Mouse (Mus musculus): ENCODE data around the gene Pex14. TPM values are rescaled to one million over a fixed set of nuclear protein-coding genes. Genes with fewer than 3 reads are reported as not detected.

Gene Pex14
- total and polyA plus RNA-seq, 2 experiments, result 35.6 to 58.2 TPM

DNA sequence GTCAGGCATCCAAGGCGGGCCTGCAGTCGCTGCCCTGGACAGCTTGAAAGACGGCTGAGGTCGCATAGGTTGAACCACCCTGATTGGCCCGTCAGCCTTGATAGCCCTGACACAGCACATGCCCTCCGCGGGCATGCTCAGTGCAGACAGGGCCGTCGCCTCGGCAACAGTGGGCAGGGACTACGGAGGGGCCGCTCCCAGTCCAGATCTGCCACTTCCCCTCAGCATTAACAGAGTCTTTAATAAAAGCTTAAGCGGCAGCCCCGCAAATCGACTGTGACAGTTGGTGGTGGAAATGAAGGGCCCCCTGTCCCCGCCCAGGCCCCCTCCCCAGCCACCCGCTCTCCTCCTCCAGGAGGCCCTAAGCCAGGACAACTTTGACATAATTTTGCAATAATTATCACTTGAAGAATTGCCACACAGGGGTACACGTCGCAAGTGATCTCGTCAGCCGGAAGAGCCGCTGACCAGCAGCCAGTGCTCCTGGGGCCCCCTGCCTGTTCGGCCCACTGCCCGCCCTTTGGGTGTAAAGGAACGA is 158.9 kb downstream of the Pex14 start:
- Histone ChIP-seq H3K36me3 (ENCODE audit: control insufficient read depth, insufficient read depth, low read length) (no peaks in the 10 kb centered on the region), H3K27me3 (ENCODE audit: control insufficient read depth, insufficient read depth, low read length) (no peaks in the 10 kb centered on the region), H3K9ac (ENCODE audit: low read depth, low read length) (peak overlapping the region; percentile 15; the same call in 1 of the 2 replicates), H3K27ac (replicated peaks; ENCODE audit: insufficient read depth, low read depth, low read length) (no peak overlapping the region), H3K4me1 (ENCODE audit: control insufficient read depth, insufficient read depth, low read length) (no peaks in the 10 kb centered on the region), H3K79me2 (ENCODE audit: control insufficient read depth, insufficient read depth, low read length) (no peaks in the 10 kb centered on the region), H3K4me3 (ENCODE audit: insufficient read depth, low read depth, low read length) (peak overlapping the region; percentile 37; the same call in 1 of the 2 replicates)
- no peak for TF ChIP-seq POLR2A (IDR thresholded peaks at IDR 0.05; ENCODE audit: extremely low read depth, insufficient read depth, low read length)
- TF ChIP-seq CTCF (IDR thresholded peaks at IDR 0.05; ENCODE audit: low read depth, low read length), result no peak
- WGBS, result 27% methylated on average over 25 of the region's 25 CpGs
- DNase-seq (ENCODE audit: extremely low read depth, low read depth, low spot score), result peak; percentile 35

GRCm38 (mm10) chr4:148938546-148938945 is 161.1 kb downstream of the Pex14 start:
- no peaks in the 10 kb centered on the region for H3K79me2 ChIP-seq (ENCODE audit: control insufficient read depth, insufficient read depth, low read length)
- no peaks in the 10 kb centered on the region for H3K27me3 ChIP-seq (ENCODE audit: control insufficient read depth, insufficient read depth, low read length)
- DNase-seq (ENCODE audit: extremely low read depth, low read depth, low spot score), result no peak
- TF ChIP-seq POLR2A (IDR thresholded peaks at IDR 0.05; ENCODE audit: extremely low read depth, insufficient read depth, low read length), result no peak
- H3K4me1 ChIP-seq (ENCODE audit: control insufficient read depth, insufficient read depth, low read length), result no peaks in the 10 kb centered on the region
- H3K27ac ChIP-seq (replicated peaks; ENCODE audit: insufficient read depth, low read depth, low read length), result no peak overlapping the region
- H3K4me3 ChIP-seq (ENCODE audit: insufficient read depth, low read depth, low read length), result no peak overlapping the region
- no peak overlapping the region for H3K9ac ChIP-seq (ENCODE audit: low read depth, low read length)
- 86% methylated on average over 26 of the region's 26 CpGs for WGBS
- no peaks in the 10 kb centered on the region for H3K36me3 ChIP-seq (ENCODE audit: control insufficient read depth, insufficient read depth, low read length)

DNA sequence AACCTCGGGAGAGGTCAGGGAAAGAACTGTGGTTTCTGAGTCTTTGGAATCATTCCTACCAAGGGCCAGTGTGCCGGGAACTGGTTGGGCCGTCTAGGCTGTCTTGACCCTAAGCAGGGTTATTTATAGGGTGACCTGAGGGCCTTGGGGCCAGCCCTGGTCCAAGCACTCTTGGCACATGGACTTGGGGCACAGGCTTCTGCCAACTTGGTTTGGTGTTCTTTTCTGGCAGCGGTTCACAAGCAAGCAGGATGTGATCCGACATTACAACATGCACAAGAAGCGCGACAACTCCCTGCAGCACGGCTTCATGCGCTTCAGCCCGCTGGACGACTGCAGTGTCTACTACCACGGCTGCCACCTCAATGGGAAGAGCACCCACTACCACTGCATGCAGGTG is 162.9 kb downstream of the Pex14 start:
- no peak overlapping the region for H3K9ac ChIP-seq (ENCODE audit: low read depth, low read length)
- H3K79me2 ChIP-seq (ENCODE audit: control insufficient read depth, insufficient read depth, low read length), result no peaks in the 10 kb centered on the region
- DNase-seq (ENCODE audit: extremely low read depth, low read depth, low spot score), result peak; percentile 38
- no peak overlapping the region for H3K27ac ChIP-seq (replicated peaks; ENCODE audit: insufficient read depth, low read depth, low read length)
- 87% methylated on average over 12 of the region's 12 CpGs for WGBS
- no peaks in the 10 kb centered on the region for H3K4me1 ChIP-seq (ENCODE audit: control insufficient read depth, insufficient read depth, low read length)
- no peaks in the 10 kb centered on the region for H3K27me3 ChIP-seq (ENCODE audit: control insufficient read depth, insufficient read depth, low read length)
- H3K36me3 ChIP-seq (ENCODE audit: control insufficient read depth, insufficient read depth, low read length), result no peaks in the 10 kb centered on the region
- no peak for TF ChIP-seq POLR2A (IDR thresholded peaks at IDR 0.05; ENCODE audit: extremely low read depth, insufficient read depth, low read length)
- no peak for TF ChIP-seq CTCF (IDR thresholded peaks at IDR 0.05; ENCODE audit: low read depth, low read length)
- H3K4me3 ChIP-seq (ENCODE audit: insufficient read depth, low read depth, low read length), result no peak overlapping the region

DNA sequence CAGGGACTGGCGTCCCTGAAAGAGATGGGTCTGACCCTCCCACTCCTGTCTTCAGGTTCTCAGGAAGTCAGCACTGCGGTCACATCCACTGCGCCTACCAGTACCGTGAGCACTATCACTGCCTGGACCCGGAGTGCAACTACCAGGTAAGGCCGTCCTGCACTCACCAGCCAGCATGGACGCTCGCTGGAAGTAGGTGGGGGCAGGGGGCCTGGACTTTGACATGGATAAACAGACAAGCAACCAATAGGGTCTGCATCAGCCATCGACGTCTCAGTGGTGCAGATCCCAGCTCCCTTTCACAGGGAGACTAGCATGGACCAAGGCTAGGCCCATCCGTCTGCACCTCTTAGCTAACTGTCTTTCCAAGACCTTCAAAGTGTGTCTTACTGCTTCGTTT is 163.6 kb downstream of the Pex14 start:
- H3K36me3 ChIP-seq (ENCODE audit: control insufficient read depth, insufficient read depth, low read length), result no peaks in the 10 kb centered on the region
- H3K79me2 ChIP-seq (ENCODE audit: control insufficient read depth, insufficient read depth, low read length), result no peaks in the 10 kb centered on the region
- TF ChIP-seq POLR2A (IDR thresholded peaks at IDR 0.05; ENCODE audit: extremely low read depth, insufficient read depth, low read length), result no peak
- TF ChIP-seq CTCF (IDR thresholded peaks at IDR 0.05; ENCODE audit: low read depth, low read length), result no peak
- no peaks in the 10 kb centered on the region for H3K4me1 ChIP-seq (ENCODE audit: control insufficient read depth, insufficient read depth, low read length)
- WGBS, result 66% methylated on average over 12 of the region's 12 CpGs
- H3K27me3 ChIP-seq (ENCODE audit: control insufficient read depth, insufficient read depth, low read length), result no peaks in the 10 kb centered on the region
- no peak overlapping the region for H3K9ac ChIP-seq (ENCODE audit: low read depth, low read length)
- no peak for DNase-seq (ENCODE audit: extremely low read depth, low read depth, low spot score)
- H3K4me3 ChIP-seq (ENCODE audit: insufficient read depth, low read depth, low read length), result no peak overlapping the region
- no peak overlapping the region for H3K27ac ChIP-seq (replicated peaks; ENCODE audit: insufficient read depth, low read depth, low read length)

DNA sequence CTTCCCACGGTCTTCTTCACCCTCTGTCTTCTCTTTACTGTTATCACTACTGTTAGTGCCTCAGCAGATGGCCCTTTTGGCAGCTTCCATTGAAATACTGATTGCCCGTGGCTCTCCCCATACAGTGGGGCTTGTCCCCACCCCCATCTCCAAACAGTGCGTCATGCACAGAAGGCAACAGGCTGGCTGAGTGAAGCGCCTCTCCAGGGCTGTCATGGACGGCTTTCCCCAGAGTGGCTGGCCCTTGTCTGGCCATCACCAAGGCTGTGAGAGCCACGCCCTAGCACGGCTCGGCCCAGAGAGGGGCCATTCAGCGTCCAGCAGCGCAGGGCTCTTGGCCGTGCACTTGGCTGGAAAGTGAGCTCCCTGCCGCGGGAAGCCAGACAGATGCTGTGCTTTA is 164.5 kb downstream of the Pex14 start:
- H3K36me3 ChIP-seq (ENCODE audit: control insufficient read depth, insufficient read depth, low read length), result no peaks in the 10 kb centered on the region
- TF ChIP-seq POLR2A (IDR thresholded peaks at IDR 0.05; ENCODE audit: extremely low read depth, insufficient read depth, low read length), result no peak
- TF ChIP-seq CTCF (IDR thresholded peaks at IDR 0.05; ENCODE audit: low read depth, low read length), result no peak
- H3K4me1 ChIP-seq (ENCODE audit: control insufficient read depth, insufficient read depth, low read length), result no peaks in the 10 kb centered on the region
- no peak overlapping the region for H3K4me3 ChIP-seq (ENCODE audit: insufficient read depth, low read depth, low read length)
- no peak overlapping the region for H3K9ac ChIP-seq (ENCODE audit: low read depth, low read length)
- no peaks in the 10 kb centered on the region for H3K79me2 ChIP-seq (ENCODE audit: control insufficient read depth, insufficient read depth, low read length)
- no peaks in the 10 kb centered on the region for H3K27me3 ChIP-seq (ENCODE audit: control insufficient read depth, insufficient read depth, low read length)
- H3K27ac ChIP-seq (replicated peaks; ENCODE audit: insufficient read depth, low read depth, low read length), result no peak overlapping the region
- DNase-seq (ENCODE audit: extremely low read depth, low read depth, low spot score), result no peak
- 59% methylated on average over 13 of the region's 13 CpGs for WGBS

DNA sequence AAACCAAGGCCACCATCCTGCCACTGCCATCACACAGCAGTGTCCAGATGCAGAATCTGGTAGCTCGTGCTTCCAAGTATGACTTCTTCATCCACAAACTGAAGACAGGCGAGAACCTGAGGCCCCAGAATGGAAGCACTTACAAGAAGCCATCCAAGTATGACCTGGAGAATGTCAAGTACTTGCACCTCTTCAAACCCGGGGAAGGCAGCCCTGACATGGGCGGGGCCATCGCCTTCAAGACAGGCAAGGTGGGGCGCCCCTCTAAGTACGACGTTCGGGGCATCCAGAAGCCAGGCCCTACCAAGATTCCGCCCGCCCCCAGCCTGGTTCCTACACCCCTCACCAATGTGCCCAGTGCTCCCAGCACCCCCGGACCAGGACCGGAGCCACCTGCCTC is 166.6 kb downstream of the Pex14 start:
- Histone ChIP-seq H3K36me3 (ENCODE audit: control insufficient read depth, insufficient read depth, low read length) (no peaks in the 10 kb centered on the region), H3K79me2 (ENCODE audit: control insufficient read depth, insufficient read depth, low read length) (no peaks in the 10 kb centered on the region), H3K27ac (replicated peaks; ENCODE audit: insufficient read depth, low read depth, low read length) (no peak overlapping the region), H3K4me3 (ENCODE audit: insufficient read depth, low read depth, low read length) (no peak overlapping the region), H3K9ac (ENCODE audit: low read depth, low read length) (no peak overlapping the region), H3K4me1 (ENCODE audit: control insufficient read depth, insufficient read depth, low read length) (no peaks in the 10 kb centered on the region), H3K27me3 (ENCODE audit: control insufficient read depth, insufficient read depth, low read length) (no peaks in the 10 kb centered on the region)
- no peak for TF ChIP-seq POLR2A (IDR thresholded peaks at IDR 0.05; ENCODE audit: extremely low read depth, insufficient read depth, low read length)
- TF ChIP-seq CTCF (IDR thresholded peaks at IDR 0.05; ENCODE audit: low read depth, low read length), result no peak
- no peak for DNase-seq (ENCODE audit: extremely low read depth, low read depth, low spot score)
- 92% methylated on average over 13 of the region's 13 CpGs for WGBS

All from liver, adult 2 months (tissue).